Mouse (Mus musculus): ENCODE measurements around the gene Spsb1.

GRCm38 (mm10) chr4:149905302-149905974, 49.4 kb downstream of the Spsb1 start:
- TF ChIP-seq POLR2A (IDR thresholded peaks at IDR 0.05; ENCODE audit: extremely low read depth, insufficient read depth, low read length) (no peak), CTCF (IDR thresholded peaks at IDR 0.05; ENCODE audit: low read depth, low read length) (no peak)

Data from liver, adult 2 months (tissue).